Mouse (Mus musculus) naive thymus-derived CD4-positive, alpha-beta T cell, adult 2 months (primary cell): ENCODE data around the gene Parp9.
"Not testable (repeated sequence)": the region's sequence is repeated elsewhere in the genome, so short reads cannot be mapped to it uniquely, and the experiment has no call there.

Source experiments
- DNase-seq: peaks from one replicate; pipeline ENCODE4 v3.0.0-alpha.2; 2011; ENCODE audit warnings: low read depth

Gene Parp9

GRCm38 (mm10) chr16:35993316-35993715 is 55.0 kb downstream of the Parp9 start:
- DNase-seq = no peak

DNA sequence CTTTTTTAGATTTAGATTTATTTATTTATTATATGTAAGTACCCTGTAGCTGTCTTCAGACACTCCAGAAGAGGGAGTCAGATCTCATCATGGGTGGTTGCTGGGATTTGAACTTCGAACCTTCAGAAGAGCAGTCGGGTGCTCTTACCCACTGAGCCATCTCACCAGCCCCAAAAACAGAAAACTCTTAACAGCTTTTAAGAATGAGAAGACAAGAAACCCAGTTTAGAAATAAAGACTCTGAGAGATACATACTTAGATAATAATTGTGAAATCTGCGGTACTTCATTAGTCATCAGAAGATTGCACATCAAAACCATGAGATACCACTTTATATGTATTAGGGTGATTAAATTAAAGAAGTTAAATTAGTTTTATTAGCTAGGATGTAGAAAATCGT is 60.6 kb downstream of the Parp9 start:
- DNase-seq = not testable (repeated sequence)

- no peak for DNase-seq
Measured at GRCm38 (mm10) chr16:36008396-36008795, 70.1 kb downstream of the Parp9 start.

GRCm38 (mm10) chr16:36016335-36016734 is 78.1 kb downstream of the Parp9 start:
- DNase-seq = no peak
